Mouse (Mus musculus) retina, embryonic 14.5 days (tissue): Measurements from ENCODE around the gene Rhbdf1.
A peak's percentile ranks its signal among the peaks of the same experiment; 100 is the strongest.

Experiments used
- DNase-seq: peaks from one replicate; pipeline ENCODE4 v3.0.0-alpha.2; 2015; ENCODE audit warnings: low spot score

Rhbdf1 gene

GRCm38 (mm10) chr11:32238093-32238860 is 16.2 kb upstream of the Rhbdf1 start:
- peak; percentile 82 for DNase-seq

- DNase-seq = no peak
Observed at GRCm38 (mm10) chr11:32237411-32237795, 15.3 kb upstream of the Rhbdf1 start.

- DNase-seq = peak; percentile 77
Observed at GRCm38 (mm10) chr11:32236712-32237410, 14.8 kb upstream of the Rhbdf1 start.

GRCm38 (mm10) chr11:32236132-32236531 is 14.0 kb upstream of the Rhbdf1 start:
- DNase-seq = no peak

GRCm38 (mm10) chr11:32235646-32236045 is 13.5 kb upstream of the Rhbdf1 start:
- DNase-seq = no peak

GRCm38 (mm10) chr11:32234816-32235485 is 12.9 kb upstream of the Rhbdf1 start:
- no peak for DNase-seq

- no peak for DNase-seq
Observed at GRCm38 (mm10) chr11:32233895-32234294, 11.8 kb upstream of the Rhbdf1 start.

GRCm38 (mm10) chr11:32232848-32233247 is 10.7 kb upstream of the Rhbdf1 start:
- no peak for DNase-seq

- no peak for DNase-seq
Observed at GRCm38 (mm10) chr11:32231125-32231524, 9.0 kb upstream of the Rhbdf1 start.

- DNase-seq = no peak
Observed at GRCm38 (mm10) chr11:32230220-32230619, 8.1 kb upstream of the Rhbdf1 start.

GRCm38 (mm10) chr11:32228292-32228845 is 6.3 kb upstream of the Rhbdf1 start:
- no peak for DNase-seq

- no peak for DNase-seq
Observed at GRCm38 (mm10) chr11:32227555-32227954, 5.5 kb upstream of the Rhbdf1 start.

- DNase-seq = no peak
Observed at GRCm38 (mm10) chr11:32227041-32227440, 4.9 kb upstream of the Rhbdf1 start.

GRCm38 (mm10) chr11:32226124-32226871 is 4.2 kb upstream of the Rhbdf1 start, which contains the start of gene Mpg:
Mpg (plus strand) TSS chr11:32226505.
- DNase-seq = peak; percentile 86

- DNase-seq = no peak
Observed at GRCm38 (mm10) chr11:32225222-32226104, 3.4 kb upstream of the Rhbdf1 start.

GRCm38 (mm10) chr11:32224468-32225139 is 2.5 kb upstream of the Rhbdf1 start:
- DNase-seq = no peak

- DNase-seq = no peak
Observed at GRCm38 (mm10) chr11:32223297-32223967, 1.3 kb upstream of the Rhbdf1 start.

GRCm38 (mm10) chr11:32222570-32223194 is 582 bp upstream of the Rhbdf1 start:
- DNase-seq = peak; percentile 51
